Mouse (Mus musculus): ENCODE results near the gene Kctd15. TPM values are rescaled to one million over a fixed set of nuclear protein-coding genes. Genes with fewer than 3 reads are reported as not detected.

The Kctd15 gene
- polyA plus RNA-seq, 2 experiments, result 0.14 to 1.2 TPM

DNA sequence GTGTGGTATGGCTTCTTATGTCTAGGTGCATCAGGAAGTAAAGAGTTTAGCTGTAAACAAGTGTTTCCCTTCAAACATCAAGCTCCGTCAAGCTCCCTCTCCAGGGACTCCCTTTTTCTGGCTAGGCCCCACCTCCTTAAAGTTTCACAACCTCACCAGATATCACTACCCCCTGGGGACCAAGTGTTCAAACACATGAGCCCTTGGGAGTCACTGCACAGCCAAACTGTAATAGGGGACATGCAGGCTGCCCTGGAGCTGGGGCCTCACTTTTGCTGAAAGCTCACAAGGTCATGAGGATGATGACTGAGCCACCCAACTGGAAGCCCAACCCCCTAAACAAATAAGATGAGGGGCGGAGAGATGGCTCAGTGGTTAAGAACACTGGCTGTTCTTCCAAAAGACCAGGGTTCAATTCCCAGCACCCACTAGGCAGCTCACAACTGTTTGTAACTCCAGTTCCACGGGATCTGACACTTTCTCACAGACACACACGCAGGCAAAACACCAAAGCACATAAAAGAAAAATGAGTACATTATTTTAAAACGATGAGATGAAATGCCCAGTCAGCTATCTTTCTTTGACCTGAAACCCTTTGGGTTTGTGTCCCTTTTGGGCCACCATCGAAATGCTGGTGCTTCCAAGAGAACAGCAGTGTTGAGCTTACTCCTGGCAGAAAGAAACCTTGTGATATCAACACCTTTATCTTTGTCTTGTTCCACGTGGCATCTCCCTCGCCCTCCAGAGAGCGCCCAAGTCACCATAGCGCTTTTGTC lies 23.4 kb downstream of the Kctd15 start:
- TF ChIP-seq EP300 (IDR thresholded peaks at IDR 0.05; ENCODE audit: low read depth), result no peak
- no peak for TF ChIP-seq CTCF (IDR thresholded peaks at IDR 0.05; ENCODE audit: low read depth)
- DNase-seq (ENCODE audit: low read depth in 3 of 3, low spot score in 3 of 3) (no peak), ATAC-seq (ENCODE audit: insufficient read depth) (no peak)
- Histone ChIP-seq H3K4me3 (ENCODE audit: insufficient read depth in 1 of 2, low read depth in 2 of 2, low read length in 2 of 2) (no peak overlapping the region), H3K4me1 (replicated peaks; ENCODE audit: control insufficient read depth in 2 of 2, insufficient read depth in 2 of 2, low read length in 1 of 2) (no peaks in the 10 kb centered on the region), H3K9ac (replicated peaks) (no peak overlapping the region), H3K27ac (no peak overlapping the region), H3K27me3 (ENCODE audit: control insufficient read depth, insufficient read depth, low read length) (no peaks in the 10 kb centered on the region), H3K9me3 (ENCODE audit: control insufficient read depth, low read length) (no peaks in the 10 kb centered on the region), H3K4me2 (ENCODE audit: low read depth) (no peak overlapping the region), H3K36me3 (replicated peaks; ENCODE audit: control insufficient read depth, insufficient read depth, low read depth) (no peaks in the 10 kb centered on the region)
- 60% methylated on average over 10 of the region's 10 CpGs for WGBS (ENCODE audit: insufficient replicate concordance)

DNA sequence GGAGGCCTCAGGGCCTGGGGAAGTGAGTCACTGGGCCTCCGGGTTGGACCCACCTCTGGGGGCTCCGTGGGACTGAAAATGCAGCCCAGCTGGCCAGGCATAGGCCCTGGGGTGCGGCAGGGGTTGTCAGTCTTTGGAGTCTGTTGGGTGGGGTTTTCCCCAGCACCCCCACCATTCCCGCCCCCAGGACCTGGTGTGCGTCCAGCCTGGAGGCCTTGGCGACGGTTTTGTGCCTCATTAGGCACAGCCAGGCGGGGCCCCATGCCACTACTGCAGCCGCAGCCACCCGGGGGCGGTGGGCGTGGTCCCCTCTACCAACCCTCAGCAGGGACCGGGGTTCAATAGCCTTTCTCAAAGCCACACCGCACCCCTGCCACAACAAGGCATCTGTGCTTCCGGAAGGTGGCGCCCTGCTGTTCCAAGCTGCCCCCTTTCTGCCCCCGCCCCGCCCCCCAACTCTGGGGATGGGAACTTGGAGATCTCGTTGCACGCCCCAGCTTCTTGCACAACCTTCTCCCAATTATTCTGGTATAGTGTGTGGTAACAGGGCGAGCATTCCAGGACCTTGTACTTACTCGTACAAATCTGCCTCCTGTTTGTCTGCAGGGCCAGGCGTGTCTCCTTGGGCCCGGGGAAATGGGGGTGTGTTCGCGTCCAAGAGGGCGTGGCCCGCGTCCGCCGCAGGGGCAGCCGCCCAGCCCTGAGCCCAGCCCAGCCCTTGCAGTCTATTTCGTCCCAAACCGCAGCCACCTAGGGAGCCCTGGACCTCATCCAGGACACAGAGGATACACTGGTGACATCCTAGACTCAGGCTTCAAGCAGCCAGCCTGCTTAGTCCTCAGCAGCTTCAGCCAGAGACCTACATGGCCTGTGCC lies 26.1 kb downstream of the Kctd15 start:
- H3K27me3 ChIP-seq (ENCODE audit: control insufficient read depth, insufficient read depth, low read length), result no peaks in the 10 kb centered on the region
- DNase-seq (ENCODE audit: low read depth in 3 of 3, low spot score in 3 of 3), result peak in 1 of 3 experiments; percentile 5
- no peaks in the 10 kb centered on the region for H3K36me3 ChIP-seq (replicated peaks; ENCODE audit: control insufficient read depth, insufficient read depth, low read depth)
- peak overlapping the region; percentile 27 for H3K4me2 ChIP-seq (ENCODE audit: low read depth)
- ATAC-seq (ENCODE audit: insufficient read depth), result peak; percentile 35; the same call in 1 of the 2 replicates
- H3K4me1 ChIP-seq (replicated peaks; ENCODE audit: control insufficient read depth in 2 of 2, insufficient read depth in 2 of 2, low read length in 1 of 2), result no peaks in the 10 kb centered on the region
- H3K4me3 ChIP-seq (ENCODE audit: insufficient read depth in 1 of 2, low read depth in 2 of 2, low read length in 2 of 2), result peak overlapping the region in 1 of 2 experiments; percentile 37; a peak in 2 of 4 replicates
- WGBS (ENCODE audit: insufficient replicate concordance), result 2% methylated on average over 34 of the region's 34 CpGs
- no peak overlapping the region for H3K9ac ChIP-seq (replicated peaks)
- H3K27ac ChIP-seq, result no peak overlapping the region
- no peak for TF ChIP-seq EP300 (IDR thresholded peaks at IDR 0.05; ENCODE audit: low read depth)
- peak; percentile 26; the same call in 1 of the 2 replicates for TF ChIP-seq CTCF (IDR thresholded peaks at IDR 0.05; ENCODE audit: low read depth)
- H3K9me3 ChIP-seq (ENCODE audit: control insufficient read depth, low read length), result no peaks in the 10 kb centered on the region

DNA sequence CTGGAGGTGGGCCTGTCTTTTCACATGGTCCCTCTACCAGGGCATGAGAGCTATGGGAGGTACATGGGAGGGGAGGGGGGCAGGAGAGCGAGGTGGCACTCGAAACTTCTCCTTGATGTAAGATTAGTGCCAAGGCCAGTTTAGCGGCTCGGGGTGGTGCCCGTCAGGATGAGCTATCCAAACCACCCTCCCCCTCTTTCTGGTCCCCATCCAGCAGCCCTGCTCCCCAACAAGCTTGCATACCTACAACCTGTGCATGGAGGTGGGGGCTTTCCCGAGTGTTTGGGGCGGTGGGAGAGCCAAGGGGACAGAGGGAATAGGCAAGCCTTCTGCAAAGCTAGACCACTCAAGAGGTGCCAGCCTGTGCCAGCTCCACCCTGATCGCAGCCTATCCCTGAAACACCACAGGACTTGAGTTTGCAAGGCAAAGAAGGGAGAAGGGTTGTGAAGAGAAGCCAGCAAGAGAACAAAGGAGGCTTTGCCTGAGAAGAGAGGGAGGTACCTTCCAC lies 26.8 kb downstream of the Kctd15 start:
- DNase-seq (ENCODE audit: low read depth in 3 of 3, low spot score in 3 of 3), result no peak
- Histone ChIP-seq H3K27me3 (ENCODE audit: control insufficient read depth, insufficient read depth, low read length) (no peaks in the 10 kb centered on the region), H3K36me3 (replicated peaks; ENCODE audit: control insufficient read depth, insufficient read depth, low read depth) (no peaks in the 10 kb centered on the region), H3K9me3 (ENCODE audit: control insufficient read depth, low read length) (no peaks in the 10 kb centered on the region), H3K4me2 (ENCODE audit: low read depth) (no peak overlapping the region), H3K4me3 (ENCODE audit: insufficient read depth in 1 of 2, low read depth in 2 of 2, low read length in 2 of 2) (no peak overlapping the region), H3K27ac (no peak overlapping the region), H3K4me1 (replicated peaks; ENCODE audit: control insufficient read depth in 2 of 2, insufficient read depth in 2 of 2, low read length in 1 of 2) (no peaks in the 10 kb centered on the region), H3K9ac (replicated peaks) (no peak overlapping the region)
- ATAC-seq (ENCODE audit: insufficient read depth), result no peak
- WGBS (ENCODE audit: insufficient replicate concordance), result 51% methylated on average over 8 of the region's 8 CpGs
- TF ChIP-seq EP300 (IDR thresholded peaks at IDR 0.05; ENCODE audit: low read depth) (no peak), CTCF (IDR thresholded peaks at IDR 0.05; ENCODE audit: low read depth) (no peak)

DNA sequence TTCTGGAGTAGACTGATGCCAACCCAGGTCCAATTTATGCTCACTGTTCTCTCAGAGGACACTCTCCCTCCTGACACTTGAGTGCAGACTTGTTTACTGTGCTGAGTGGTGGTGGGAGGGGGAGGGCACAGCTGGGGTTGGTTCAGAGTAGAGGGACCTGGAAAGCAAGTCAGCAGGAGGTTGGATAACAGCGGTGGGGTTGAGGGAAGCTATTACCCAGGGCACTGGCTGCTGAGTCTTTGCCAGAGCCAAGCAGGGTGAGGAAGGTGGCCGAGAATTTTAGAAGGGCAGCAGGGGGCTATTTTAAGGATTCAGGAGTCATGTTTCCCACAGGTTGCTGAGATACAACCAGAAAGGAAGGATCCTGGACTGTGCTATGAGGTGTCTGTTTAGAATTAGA lies 36.1 kb downstream of the Kctd15 start:
- H3K9ac ChIP-seq (replicated peaks), result no peak overlapping the region
- H3K4me1 ChIP-seq (replicated peaks; ENCODE audit: control insufficient read depth in 2 of 2, insufficient read depth in 2 of 2, low read length in 1 of 2), result no peaks in the 10 kb centered on the region
- WGBS (ENCODE audit: insufficient replicate concordance), result 43% methylated on average over 2 of the region's 2 CpGs
- H3K27me3 ChIP-seq (ENCODE audit: control insufficient read depth, insufficient read depth, low read length), result no peaks in the 10 kb centered on the region
- H3K4me3 ChIP-seq (ENCODE audit: insufficient read depth in 1 of 2, low read depth in 2 of 2, low read length in 2 of 2), result no peak overlapping the region
- DNase-seq (ENCODE audit: low read depth in 3 of 3, low spot score in 3 of 3) (no peak), ATAC-seq (ENCODE audit: insufficient read depth) (no peak)
- no peak overlapping the region for H3K4me2 ChIP-seq (ENCODE audit: low read depth)
- no peak for TF ChIP-seq EP300 (IDR thresholded peaks at IDR 0.05; ENCODE audit: low read depth)
- no peak for TF ChIP-seq CTCF (IDR thresholded peaks at IDR 0.05; ENCODE audit: low read depth)
- no peaks in the 10 kb centered on the region for H3K9me3 ChIP-seq (ENCODE audit: control insufficient read depth, low read length)
- H3K36me3 ChIP-seq (replicated peaks; ENCODE audit: control insufficient read depth, insufficient read depth, low read depth), result no peaks in the 10 kb centered on the region
- no peak overlapping the region for H3K27ac ChIP-seq
